Mouse (Mus musculus): ENCODE data around the gene Ift122. TPM values are rescaled to one million over a fixed set of nuclear protein-coding genes. Genes with fewer than 3 reads are reported as not detected.

Ift122 gene
- polyA plus RNA-seq (2015; fragmentation: Nextera tagmentation; extraction: Ambion mirVana): 32.0 and 36.9 TPM in 2 replicates

GRCm38 (mm10) chr6:115853091-115853813, at the start of gene Ift122, which contains the start of gene Mbd4:
Gene Ift122, plus strand, starts transcription at chr6:115853470.
Gene Mbd4, minus strand, starts transcription at chr6:115853371.
- Histone ChIP-seq H3K36me3 (peaks cover 22% of the 10 kb centered on the region), H3K4me1 (peaks cover 21% of the 10 kb centered on the region), H3K27me3 (no peaks in the 10 kb centered on the region), H3K27ac (peak within 1 kb of the TSS; percentile 89), H3K9me3 (replicated peaks) (no peaks in the 10 kb centered on the region), H3K9ac (peak within 1 kb of the TSS; percentile 61), H3K4me2 (peak within 1 kb of the TSS; percentile 71), H3K4me3 (replicated peaks) (peak within 1 kb of the TSS; percentile 70)
- under 1% methylated on average over 51 of the region's 51 CpGs for WGBS
- ATAC-seq (replicated peaks; ENCODE audit: low FRiP score): peak; percentile 98

- H3K4me3 ChIP-seq (replicated peaks): no peak overlapping the region
- H3K27ac ChIP-seq: peak overlapping the region; percentile 61
- no peak overlapping the region for H3K4me2 ChIP-seq
- H3K27me3 ChIP-seq: no peaks in the 10 kb centered on the region
- peaks cover 86% of the 10 kb centered on the region for H3K36me3 ChIP-seq
- ATAC-seq (replicated peaks; ENCODE audit: low FRiP score): peak; percentile 62
- no peak overlapping the region for H3K9ac ChIP-seq
- H3K9me3 ChIP-seq (replicated peaks): no peaks in the 10 kb centered on the region
- 48% methylated on average over 16 of the region's 16 CpGs for WGBS
- H3K4me1 ChIP-seq: peaks cover 26% of the 10 kb centered on the region
Observed at GRCm38 (mm10) chr6:115803541-115804382, 49.5 kb upstream of the Ift122 start.

GRCm38 (mm10) chr6:115804432-115805192, 48.7 kb upstream of the Ift122 start:
- Histone ChIP-seq H3K27me3 (no peaks in the 10 kb centered on the region), H3K4me2 (no peak overlapping the region), H3K36me3 (peaks cover 77% of the 10 kb centered on the region), H3K4me1 (peaks cover 29% of the 10 kb centered on the region), H3K27ac (no peak overlapping the region), H3K9me3 (replicated peaks) (no peaks in the 10 kb centered on the region), H3K9ac (no peak overlapping the region), H3K4me3 (replicated peaks) (no peak overlapping the region)
- ATAC-seq (replicated peaks; ENCODE audit: low FRiP score): no peak
- WGBS: 73% methylated on average over 10 of the region's 10 CpGs

- H3K27me3 ChIP-seq: no peaks in the 10 kb centered on the region
- peak overlapping the region; percentile 97 for H3K4me3 ChIP-seq (replicated peaks)
- no peaks in the 10 kb centered on the region for H3K9me3 ChIP-seq (replicated peaks)
- 2% methylated on average over 15 of the region's 15 CpGs for WGBS
- peak overlapping the region; percentile 97 for H3K27ac ChIP-seq
- H3K4me2 ChIP-seq: peak overlapping the region; percentile 74
- peaks cover 48% of the 10 kb centered on the region for H3K36me3 ChIP-seq
- peaks cover 29% of the 10 kb centered on the region for H3K4me1 ChIP-seq
- ATAC-seq (replicated peaks; ENCODE audit: low FRiP score): no peak
- H3K9ac ChIP-seq: peak overlapping the region; percentile 99
Observed at GRCm38 (mm10) chr6:115807464-115808195, 45.6 kb upstream of the Ift122 start.

GRCm38 (mm10) chr6:115808196-115808487, 45.1 kb upstream of the Ift122 start:
- WGBS: under 1% methylated on average over 22 of the region's 22 CpGs
- ATAC-seq (replicated peaks; ENCODE audit: low FRiP score): no peak
- Histone ChIP-seq H3K4me1 (peaks cover 29% of the 10 kb centered on the region), H3K27ac (peak overlapping the region; percentile 97), H3K9ac (peak overlapping the region; percentile 99), H3K4me3 (replicated peaks) (peak overlapping the region; percentile 97), H3K27me3 (no peaks in the 10 kb centered on the region), H3K36me3 (peaks cover 43% of the 10 kb centered on the region), H3K4me2 (peak overlapping the region; percentile 74), H3K9me3 (replicated peaks) (no peaks in the 10 kb centered on the region)

GRCm38 (mm10) chr6:115808488-115809231, 44.6 kb upstream of the Ift122 start, which contains the start of gene Rpl32:
Gene Rpl32, minus strand, starts transcription at chr6:115808747.
- no peaks in the 10 kb centered on the region for H3K27me3 ChIP-seq
- peaks cover 27% of the 10 kb centered on the region for H3K4me1 ChIP-seq
- peak within 1 kb of the TSS; percentile 99 for H3K9ac ChIP-seq
- H3K4me2 ChIP-seq: peak within 1 kb of the TSS; percentile 74
- H3K9me3 ChIP-seq (replicated peaks): no peaks in the 10 kb centered on the region
- peak; percentile 82 for ATAC-seq (replicated peaks; ENCODE audit: low FRiP score)
- peak within 1 kb of the TSS; percentile 97 for H3K4me3 ChIP-seq (replicated peaks)
- WGBS: under 1% methylated on average over 47 of the region's 47 CpGs
- peaks cover 40% of the 10 kb centered on the region for H3K36me3 ChIP-seq
- peak within 1 kb of the TSS; percentile 97 for H3K27ac ChIP-seq

- H3K27me3 ChIP-seq: no peaks in the 10 kb centered on the region
- no peak for ATAC-seq (replicated peaks; ENCODE audit: low FRiP score)
- H3K9me3 ChIP-seq (replicated peaks): no peaks in the 10 kb centered on the region
- H3K4me2 ChIP-seq: no peak overlapping the region
- H3K4me3 ChIP-seq (replicated peaks): no peak overlapping the region
- no peak overlapping the region for H3K9ac ChIP-seq
- H3K4me1 ChIP-seq: peaks cover 19% of the 10 kb centered on the region
- H3K27ac ChIP-seq: no peak overlapping the region
- WGBS: 71% methylated on average over 8 of the region's 8 CpGs
- peaks cover 10% of the 10 kb centered on the region for H3K36me3 ChIP-seq
Observed at GRCm38 (mm10) chr6:115811606-115812005, 41.7 kb upstream of the Ift122 start.

GRCm38 (mm10) chr6:115814104-115814503, 39.2 kb upstream of the Ift122 start:
- Histone ChIP-seq H3K4me2 (no peak overlapping the region), H3K27ac (no peak overlapping the region), H3K9me3 (replicated peaks) (no peaks in the 10 kb centered on the region), H3K4me3 (replicated peaks) (no peak overlapping the region), H3K4me1 (peaks cover 9% of the 10 kb centered on the region), H3K9ac (0 out of 2 replicates have a peak overlapping the region, but pooled peaks have one; percentile 12), H3K36me3 (no peaks in the 10 kb centered on the region), H3K27me3 (no peaks in the 10 kb centered on the region)
- WGBS: 38% methylated on average over 4 of the region's 4 CpGs
- ATAC-seq (replicated peaks; ENCODE audit: low FRiP score): peak; percentile 40; the same call in 1 of the 2 replicates

- Histone ChIP-seq H3K9me3 (replicated peaks) (no peaks in the 10 kb centered on the region), H3K36me3 (no peaks in the 10 kb centered on the region), H3K4me2 (no peak overlapping the region), H3K27ac (no peak overlapping the region), H3K4me3 (replicated peaks) (no peak overlapping the region), H3K4me1 (peaks cover 7% of the 10 kb centered on the region), H3K9ac (no peak overlapping the region), H3K27me3 (no peaks in the 10 kb centered on the region)
- ATAC-seq (replicated peaks; ENCODE audit: low FRiP score): no peak
- WGBS: 78% methylated on average over 4 of the region's 4 CpGs
Observed at GRCm38 (mm10) chr6:115815041-115815440, 38.2 kb upstream of the Ift122 start.

GRCm38 (mm10) chr6:115818129-115818528, 35.1 kb upstream of the Ift122 start:
- no peak overlapping the region for H3K4me2 ChIP-seq
- H3K9me3 ChIP-seq (replicated peaks): no peaks in the 10 kb centered on the region
- no peaks in the 10 kb centered on the region for H3K27me3 ChIP-seq
- H3K4me3 ChIP-seq (replicated peaks): no peak overlapping the region
- H3K36me3 ChIP-seq: no peaks in the 10 kb centered on the region
- H3K9ac ChIP-seq: no peak overlapping the region
- WGBS: 75% methylated on average over 2 of the region's 2 CpGs
- no peak for ATAC-seq (replicated peaks; ENCODE audit: low FRiP score)
- peaks cover 7% of the 10 kb centered on the region for H3K4me1 ChIP-seq
- no peak overlapping the region for H3K27ac ChIP-seq

Data from kidney, embryonic 15.5 days (tissue).